Mouse (Mus musculus) ES-Bruce4 (cell line): ENCODE results near the gene Gpr88. TPM values are rescaled to one million over a fixed set of nuclear protein-coding genes. Genes with fewer than 3 reads are reported as not detected.

Experiments
- H3K27ac ChIP-seq: 2 replicates; pipeline ENCODE4 v1.5.1; 2012; ENCODE audit warnings: low read length, inconsistent platforms; ENCODE audit not compliant: insufficient read depth
- H3K27me3 ChIP-seq: 2 replicates; pipeline ENCODE4 v1.6.1; 2012; ENCODE audit warnings: mild to moderate bottlenecking, low read length, inconsistent platforms; ENCODE audit not compliant: control insufficient read depth, poor library complexity, insufficient read depth, severe bottlenecking
- H3K36me3 ChIP-seq: 2 replicates; pipeline ENCODE4 v1.6.1; 2012; ENCODE audit warnings: inconsistent platforms, mild to moderate bottlenecking, low read length, moderate library complexity; ENCODE audit not compliant: control insufficient read depth, poor library complexity, insufficient read depth, severe bottlenecking
- H3K4me1 ChIP-seq: one replicate; pipeline ENCODE4 v1.8.1; 2011; ENCODE audit warnings: low read length; ENCODE audit not compliant: control insufficient read depth, insufficient read depth
- H3K4me3 ChIP-seq: 2 replicates; pipeline ENCODE4 v1.5.1; 2011; ENCODE audit warnings: low read depth, mild to moderate bottlenecking, low read length
- H3K9ac ChIP-seq: 2 replicates; pipeline ENCODE4 v1.6.1; 2012; ENCODE audit warnings: low read depth, mild to moderate bottlenecking, inconsistent platforms; ENCODE audit not compliant: poor library complexity, severe bottlenecking
- H3K9me3 ChIP-seq: replicated peaks from 2 replicates; pipeline ENCODE4 v1.6.1; 2012; ENCODE audit warnings: mild to moderate bottlenecking, low read length, inconsistent platforms; ENCODE audit not compliant: control insufficient read depth, poor library complexity, insufficient read depth, severe bottlenecking
- CTCF ChIP-seq: IDR thresholded peaks from one replicate; pipeline ENCODE4 v1.8.1; 2011; ENCODE audit warnings: low read depth, low read length
- EP300 ChIP-seq: IDR thresholded peaks from 2 replicates; pipeline ENCODE4 v1.6.1; 2011; ENCODE audit warnings: low read depth, low read length; ENCODE audit not compliant: insufficient read depth
- POLR2A ChIP-seq: IDR thresholded peaks from one replicate; pipeline ENCODE4 v1.8.1; 2011; ENCODE audit warnings: low read length; ENCODE audit not compliant: insufficient read depth
- polyA plus RNA-seq: library from polyadenylated mRNA; stranded (reverse); fragments of >200 nt; gene quantifications from 2 replicates; pipeline ENCODE4 v1.2.4, GENCODE M21; 2011; ENCODE audit warnings: low read depth; ENCODE audit not compliant: missing spikeins, insufficient read depth, insufficient read length

Gpr88 gene
- polyA plus RNA-seq, 1 experiment: not detected

DNA sequence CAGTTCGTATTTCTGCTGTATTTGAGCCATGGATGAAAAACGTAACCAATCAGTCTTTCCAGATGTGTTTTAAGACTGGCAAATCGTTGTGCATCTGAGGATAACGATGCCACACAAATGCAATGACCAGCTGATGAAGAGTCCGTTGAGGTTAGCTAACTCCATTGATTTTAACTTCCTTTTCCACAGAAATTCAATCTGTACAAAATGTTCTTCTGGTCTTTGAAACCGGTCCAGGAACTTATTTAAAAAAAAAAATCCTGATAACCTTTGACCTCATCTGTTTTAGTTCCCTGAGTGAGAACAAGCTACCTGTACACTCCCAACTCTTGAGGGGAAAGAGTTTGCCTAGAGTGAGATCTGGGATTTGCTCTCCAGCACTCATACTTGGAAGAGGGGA lies 18.4 kb upstream of the Gpr88 start:
- Histone ChIP-seq H3K4me1 (no peaks in the 10 kb centered on the region), H3K27me3 (no peaks in the 10 kb centered on the region), H3K4me3 (no peak overlapping the region), H3K27ac (no peak overlapping the region), H3K9me3 (no peaks in the 10 kb centered on the region), H3K36me3 (no peaks in the 10 kb centered on the region), H3K9ac (no peak overlapping the region)
- TF ChIP-seq POLR2A: no peak
- no peak for TF ChIP-seq EP300
- TF ChIP-seq CTCF: no peak

DNA sequence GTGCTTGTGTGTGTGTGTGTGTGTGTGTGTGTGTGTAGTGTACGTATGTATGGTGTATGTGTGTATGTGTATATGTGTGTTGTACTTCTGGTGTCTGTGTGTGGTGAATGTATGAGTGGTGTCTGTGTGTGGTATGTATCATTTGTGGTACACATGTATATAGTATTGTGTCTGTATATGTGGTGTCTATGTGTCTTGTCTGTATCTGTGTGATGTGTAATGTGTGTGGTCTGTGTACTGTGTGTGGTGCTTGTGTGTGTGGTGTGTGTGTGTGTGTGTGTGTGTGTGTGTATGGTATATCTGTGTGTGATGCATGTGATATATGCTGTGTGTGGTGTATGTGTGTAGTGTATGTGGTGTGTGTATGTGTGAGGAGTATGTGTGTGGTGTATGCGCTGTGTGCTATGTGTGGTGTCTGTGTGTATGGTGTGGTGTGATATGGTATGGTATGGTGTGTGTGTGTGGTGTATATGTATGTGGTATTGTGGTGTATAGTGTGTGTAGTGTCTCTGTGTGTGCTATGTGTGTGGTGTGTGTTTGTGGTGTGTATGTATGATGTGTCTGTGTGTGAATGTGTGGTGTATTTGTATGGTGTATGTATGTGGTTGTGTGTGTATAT lies 13.8 kb upstream of the Gpr88 start:
- Histone ChIP-seq H3K36me3 (no peaks in the 10 kb centered on the region), H3K4me1 (no peaks in the 10 kb centered on the region), H3K4me3 (no peak overlapping the region), H3K9me3 (no peaks in the 10 kb centered on the region), H3K27me3 (no peaks in the 10 kb centered on the region), H3K27ac (no peak overlapping the region), H3K9ac (no peak overlapping the region)
- TF ChIP-seq CTCF: no peak
- no peak for TF ChIP-seq POLR2A
- no peak for TF ChIP-seq EP300

DNA sequence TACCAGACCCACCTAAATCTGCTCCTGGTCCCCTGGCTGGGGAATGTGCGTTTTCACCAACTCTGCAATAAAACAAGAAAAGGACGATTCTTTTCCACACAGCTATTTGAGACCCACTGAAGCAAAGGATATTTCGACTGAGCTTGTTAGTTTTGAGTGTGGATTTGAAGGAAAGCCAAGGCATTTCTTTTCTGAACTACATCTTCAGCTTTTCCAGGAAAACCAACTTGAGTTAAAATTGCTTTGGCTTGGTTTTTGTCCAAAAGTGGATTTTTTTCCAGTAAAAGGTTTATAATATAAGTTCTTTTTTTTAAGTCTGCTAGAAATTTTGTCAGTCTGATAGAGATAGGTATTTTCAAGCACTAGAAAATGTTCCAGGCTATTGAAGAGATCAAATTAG lies 13.1 kb upstream of the Gpr88 start:
- H3K9ac ChIP-seq: no peak overlapping the region
- no peaks in the 10 kb centered on the region for H3K36me3 ChIP-seq
- H3K27me3 ChIP-seq: no peaks in the 10 kb centered on the region
- TF ChIP-seq POLR2A: no peak
- TF ChIP-seq CTCF: no peak
- TF ChIP-seq EP300: no peak
- no peaks in the 10 kb centered on the region for H3K4me1 ChIP-seq
- H3K4me3 ChIP-seq: no peak overlapping the region
- no peaks in the 10 kb centered on the region for H3K9me3 ChIP-seq
- no peak overlapping the region for H3K27ac ChIP-seq

DNA sequence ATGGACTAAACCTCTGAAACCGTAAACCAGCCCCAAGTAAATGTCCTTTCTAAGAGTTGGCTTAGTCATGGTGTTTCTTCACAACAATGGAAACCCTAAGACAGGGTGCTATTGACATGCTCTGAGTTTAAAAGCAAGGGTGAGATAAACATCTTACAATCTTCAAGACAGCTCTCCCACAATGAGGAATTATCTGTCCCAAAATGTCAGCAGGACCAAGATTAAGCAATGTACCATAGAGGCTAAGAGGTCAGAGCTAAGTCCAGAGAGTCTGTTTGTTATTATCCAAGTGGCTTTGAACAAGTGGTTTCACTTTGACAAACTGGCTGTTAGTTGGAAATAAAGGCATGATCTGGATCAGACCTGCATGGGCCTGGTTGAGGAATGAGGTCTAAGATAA lies 10.7 kb upstream of the Gpr88 start:
- Histone ChIP-seq H3K36me3 (no peaks in the 10 kb centered on the region), H3K27ac (no peak overlapping the region), H3K4me3 (no peak overlapping the region), H3K9ac (no peak overlapping the region), H3K4me1 (no peaks in the 10 kb centered on the region), H3K27me3 (no peaks in the 10 kb centered on the region), H3K9me3 (no peaks in the 10 kb centered on the region)
- TF ChIP-seq EP300 (no peak), CTCF (no peak), POLR2A (no peak)

DNA sequence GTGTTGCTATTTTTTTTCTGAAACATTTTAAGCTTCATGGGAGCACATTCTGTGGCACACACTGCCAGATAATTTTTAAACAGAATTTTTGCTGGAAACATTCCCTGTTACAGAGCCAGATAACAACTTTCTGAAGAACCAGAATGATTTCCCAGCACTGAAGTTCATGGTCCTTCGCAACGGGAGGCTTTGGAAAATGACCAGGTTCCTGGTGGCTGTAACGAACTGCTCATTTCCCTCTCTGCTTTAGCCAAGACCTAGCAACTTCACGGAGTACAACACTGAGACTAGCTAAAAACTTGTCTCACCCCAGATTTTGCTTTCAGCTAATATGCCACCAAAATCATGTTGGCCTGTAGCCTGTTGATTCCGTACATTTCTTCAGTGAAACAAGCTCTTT lies 9.8 kb upstream of the Gpr88 start:
- TF ChIP-seq CTCF: no peak
- TF ChIP-seq EP300: no peak
- TF ChIP-seq POLR2A: no peak
- no peak overlapping the region for H3K27ac ChIP-seq
- no peak overlapping the region for H3K9ac ChIP-seq
- H3K9me3 ChIP-seq: no peaks in the 10 kb centered on the region
- no peaks in the 10 kb centered on the region for H3K27me3 ChIP-seq
- H3K36me3 ChIP-seq: no peaks in the 10 kb centered on the region
- no peaks in the 10 kb centered on the region for H3K4me1 ChIP-seq
- no peak overlapping the region for H3K4me3 ChIP-seq

DNA sequence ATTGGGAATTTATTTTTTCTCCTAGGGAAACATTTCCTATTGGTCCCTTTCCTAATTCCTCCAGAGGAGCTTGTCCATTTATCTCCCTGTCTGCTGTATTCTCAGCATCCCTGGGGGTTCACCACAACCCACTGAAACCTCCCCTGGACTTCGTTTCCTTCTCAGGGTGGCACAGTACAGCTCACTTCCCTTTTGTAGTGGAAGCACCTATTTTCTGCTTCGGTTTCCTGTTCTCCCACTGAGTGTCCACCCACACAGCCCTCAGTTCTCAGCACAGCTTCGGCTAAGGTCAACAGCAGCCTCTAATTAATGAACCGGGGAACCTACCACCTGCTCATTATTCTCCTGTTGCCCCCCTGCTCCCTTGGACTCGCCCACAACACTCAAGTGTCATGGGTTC lies 2.8 kb upstream of the Gpr88 start:
- H3K4me1 ChIP-seq: no peaks in the 10 kb centered on the region
- H3K27ac ChIP-seq: no peak overlapping the region
- H3K27me3 ChIP-seq: peaks cover 3% of the 10 kb centered on the region
- H3K4me3 ChIP-seq: no peak overlapping the region
- TF ChIP-seq CTCF: no peak
- no peak for TF ChIP-seq EP300
- no peak for TF ChIP-seq POLR2A
- no peaks in the 10 kb centered on the region for H3K36me3 ChIP-seq
- no peaks in the 10 kb centered on the region for H3K9me3 ChIP-seq
- H3K9ac ChIP-seq: no peak overlapping the region
